Mouse (Mus musculus) olfactory bulb, adult 2 months (tissue): ENCODE results near the gene Cdk8.

ENCODE experiments used
- CTCF ChIP-seq: fragments of 200-500 bp; IDR thresholded peaks from 2 replicates; pipeline ENCODE4 v1.5.1; 2012; ENCODE audit warnings: low read depth, mild to moderate bottlenecking, low read length, moderate library complexity; ENCODE audit not compliant: insufficient read depth
- POLR2A ChIP-seq: fragments of 200-500 bp; IDR thresholded peaks from 2 replicates; pipeline ENCODE4 v1.6.1; 2012; ENCODE audit warnings: mild to moderate bottlenecking, low read depth, low read length, moderate library complexity; ENCODE audit not compliant: insufficient read depth

DNA sequence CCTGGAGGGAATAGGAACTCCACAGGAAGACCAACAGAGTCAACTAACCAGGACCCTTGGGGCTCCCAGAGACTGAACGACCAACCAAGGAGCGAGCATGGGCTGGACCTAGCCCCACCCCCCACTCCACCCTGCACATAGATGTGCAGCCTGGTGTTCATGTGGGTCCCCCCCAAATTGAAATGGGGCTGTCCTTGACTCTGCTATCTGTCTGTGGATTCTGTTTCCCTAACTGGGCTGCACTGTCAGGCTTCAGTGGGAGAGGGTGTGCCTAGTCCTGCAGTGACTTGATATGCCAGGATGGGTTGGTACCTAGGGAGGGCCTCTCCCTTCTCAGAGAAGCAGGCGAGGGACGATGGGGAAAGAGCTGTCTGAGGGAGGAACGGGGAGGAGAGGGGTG is 85.3 kb downstream of the Cdk8 start:
- TF ChIP-seq CTCF (no peak), POLR2A (no peak)
